Mouse (Mus musculus) erythroid progenitor cell, adult 5-6 weeks (primary cell): Measurements from ENCODE around the gene Krtdap. TPM values are rescaled to one million over a fixed set of nuclear protein-coding genes. Genes with fewer than 3 reads are reported as not detected.
"Not testable (repeated sequence)": the region's sequence is repeated elsewhere in the genome, so short reads cannot be mapped to it uniquely, and the experiment has no call there.

Source experiments
- ATAC-seq: replicated peaks from 2 replicates; pipeline ENCODE4 v1.8.0; 2016; ENCODE audit warnings: moderate number of reproducible peaks, mild to moderate bottlenecking, moderate TSS enrichment, inconsistent platforms; ENCODE audit not compliant: poor library complexity, low FRiP score, severe bottlenecking
- total RNA-seq, 2 experiments: library from RNA; stranded (forward) in 1 of 2; stranded (reverse) in 1 of 2; fragments of 150-400 nt in 1 of 2; fragments of 186-747, 209-891 nt in 1 of 2; gene quantifications; 2 replicates each; pipeline versions ENCODE4 v1.2.3 to v1.2.4; 2015 to 2017; ENCODE audit warnings: low replicate concordance in 2 of 2

Krtdap gene
- total RNA-seq, 2 experiments from 2014 or later = not detected

GRCm38 (mm10) chr7:30785154-30785553 is 2.5 kb upstream of the Krtdap start:
- no peak for ATAC-seq

GRCm38 (mm10) chr7:30785721-30786546 is 1.8 kb upstream of the Krtdap start:
- no peak for ATAC-seq

DNA sequence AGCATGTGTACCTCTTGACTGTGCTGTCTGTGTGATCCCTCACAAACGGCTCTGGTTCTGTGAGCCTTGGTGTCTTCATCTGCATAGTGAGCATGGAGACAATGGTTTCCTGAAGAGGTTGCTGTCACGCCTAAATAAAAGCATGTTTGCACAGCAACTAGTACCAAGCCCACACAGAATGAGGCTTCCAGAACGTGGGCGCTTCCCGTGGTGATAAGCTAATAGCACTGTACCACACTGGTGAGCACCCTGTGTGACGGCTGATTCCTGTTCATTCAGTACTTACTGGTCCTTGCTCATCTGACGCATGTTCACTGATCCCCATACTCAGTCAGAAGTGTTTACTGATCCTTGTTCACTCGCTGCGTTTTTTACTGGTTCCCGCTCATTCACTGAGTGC is 2.4 kb downstream of the Krtdap start:
- no peak for ATAC-seq

GRCm38 (mm10) chr7:30791921-30792320 is 4.2 kb downstream of the Krtdap start:
- ATAC-seq = no peak

DNA sequence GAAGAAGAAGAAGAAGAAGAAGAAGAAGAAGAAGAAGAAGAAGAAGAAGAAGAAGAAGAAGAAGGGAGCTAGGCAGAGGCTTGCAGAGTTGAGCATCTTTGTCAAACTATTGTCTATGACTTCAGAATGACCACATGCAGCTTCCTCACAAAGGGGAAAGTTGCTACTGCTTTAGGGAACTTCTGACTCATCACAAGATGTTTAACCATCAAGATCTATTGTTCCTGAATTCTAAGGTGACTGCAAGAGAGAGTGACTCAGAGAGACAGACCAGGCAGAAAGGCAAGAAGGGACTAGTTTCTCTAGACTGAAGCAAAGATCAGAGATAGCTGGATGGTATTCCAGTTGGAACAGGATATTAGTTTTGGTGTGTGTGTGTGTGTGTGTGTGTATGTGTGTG is 7.2 kb downstream of the Krtdap start:
- ATAC-seq = no peak

- no peak for ATAC-seq
Observed at GRCm38 (mm10) chr7:30796790-30797189, 9.1 kb downstream of the Krtdap start.

- no peak for ATAC-seq
Observed at GRCm38 (mm10) chr7:30800653-30801052, 13.0 kb downstream of the Krtdap start.

DNA sequence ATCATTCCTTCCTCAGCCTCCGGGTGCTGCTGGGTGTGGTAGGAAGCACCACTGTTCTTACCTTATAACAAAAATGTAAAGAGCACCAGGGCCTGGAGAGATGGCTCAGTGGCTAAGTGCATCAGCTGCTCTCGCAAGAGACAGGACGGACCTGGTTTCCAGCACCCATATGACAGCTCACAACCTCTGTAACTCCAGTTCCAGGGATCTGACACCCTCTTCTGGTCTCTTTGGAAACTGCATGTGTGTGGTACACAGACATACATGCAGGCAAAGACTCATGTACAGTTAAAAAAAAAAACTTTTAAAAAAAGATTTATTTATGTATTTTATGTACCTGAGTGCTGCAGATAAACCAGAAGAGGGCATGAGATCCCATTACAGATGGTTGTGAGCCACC is 15.6 kb downstream of the Krtdap start:
- ATAC-seq = no peak

GRCm38 (mm10) chr7:30804026-30804715 is 16.5 kb downstream of the Krtdap start:
- ATAC-seq = no peak

DNA sequence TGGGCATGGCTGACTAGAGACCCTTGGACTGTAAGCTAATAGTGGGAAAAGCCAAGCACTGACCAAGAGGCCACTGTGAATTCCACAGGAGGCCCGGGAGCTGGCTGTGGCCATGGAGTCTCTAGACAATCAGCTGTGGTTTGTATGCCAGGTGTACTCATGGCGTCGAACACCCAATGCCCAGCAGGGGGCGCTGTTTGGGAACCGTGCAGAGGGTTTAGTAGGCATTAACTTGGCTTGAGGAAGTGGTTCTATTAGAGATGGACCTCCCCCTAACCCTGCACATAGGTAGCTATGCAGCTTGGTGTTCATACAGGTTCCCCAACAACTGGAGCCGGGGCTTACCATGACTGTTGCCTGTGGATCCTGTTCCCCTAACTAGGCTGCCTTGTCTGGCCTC is 18.2 kb downstream of the Krtdap start:
- ATAC-seq = no peak

DNA sequence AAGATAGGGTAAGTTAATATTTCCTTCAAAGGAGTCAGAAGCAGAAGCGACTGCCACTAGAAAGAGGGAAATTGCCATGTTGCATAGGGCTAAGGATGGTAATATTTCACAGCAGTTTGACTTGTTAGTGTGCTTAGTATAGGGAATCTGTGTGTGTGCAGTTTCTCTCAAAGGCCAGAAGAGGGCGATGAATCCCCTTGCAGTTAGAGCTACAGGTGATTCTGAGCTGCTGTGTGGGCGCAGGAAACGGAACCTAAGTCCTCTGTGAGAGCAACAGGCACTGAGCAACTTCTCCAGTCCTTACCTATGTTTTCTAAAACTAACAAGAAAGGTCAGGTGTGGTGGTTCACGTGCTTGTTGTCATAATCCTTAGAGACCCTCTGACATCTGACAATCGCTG is 22.6 kb downstream of the Krtdap start:
- ATAC-seq = no peak

DNA sequence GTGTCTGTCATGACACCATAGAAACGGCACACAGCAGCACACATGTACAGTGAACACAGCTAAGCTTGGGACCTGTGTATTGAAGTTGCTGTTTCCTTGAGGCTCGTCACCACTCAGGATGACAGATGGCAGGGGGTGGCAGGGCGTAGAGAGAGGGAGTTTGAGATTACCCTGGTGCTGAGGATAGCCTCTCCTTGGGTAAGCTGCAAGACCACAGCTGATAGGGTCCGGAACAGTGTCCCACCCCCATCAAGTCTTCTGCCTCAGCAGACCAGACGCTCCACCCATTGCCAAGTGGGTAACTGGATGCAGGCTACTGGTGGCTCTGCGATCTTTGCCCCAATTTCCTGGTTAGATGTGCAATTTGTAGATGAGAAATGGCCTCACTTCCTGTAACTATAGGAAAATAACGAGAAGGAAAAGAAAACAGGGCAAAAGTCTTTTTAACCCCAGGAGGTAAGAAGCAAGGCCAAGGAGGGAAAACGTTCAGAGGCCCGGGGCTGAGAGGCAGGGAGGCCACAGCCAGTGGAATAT is 24.1 kb downstream of the Krtdap start:
- ATAC-seq = no peak

DNA sequence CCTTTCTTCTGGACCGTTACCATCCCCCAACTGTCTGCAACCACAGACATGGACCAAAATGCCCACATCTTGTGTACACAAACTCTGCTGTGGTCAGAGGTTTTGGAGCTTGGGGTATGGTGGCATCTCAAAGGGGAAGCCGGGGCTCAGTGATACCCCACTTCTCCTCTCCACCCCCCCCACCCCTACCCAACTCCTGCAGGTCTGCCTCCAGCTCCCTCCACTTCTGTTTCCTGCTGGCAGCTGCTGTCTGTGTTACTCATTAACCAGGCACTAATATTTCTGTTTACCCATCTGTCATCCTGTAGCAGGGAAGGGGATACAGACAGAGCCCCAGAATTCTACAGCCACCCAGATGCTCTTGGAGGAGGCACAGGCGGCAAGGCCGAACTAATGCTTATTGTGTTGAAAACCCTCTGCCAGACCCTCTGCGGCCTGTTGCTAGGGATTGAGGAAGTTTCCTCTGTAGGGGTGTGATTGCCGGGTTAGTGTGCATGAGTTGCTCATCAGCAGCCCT is 24.7 kb downstream of the Krtdap start:
- ATAC-seq = no peak

- no peak for ATAC-seq
Observed at GRCm38 (mm10) chr7:30820131-30820530, 32.4 kb downstream of the Krtdap start.

- no peak for ATAC-seq
Observed at GRCm38 (mm10) chr7:30820854-30821445, 33.3 kb downstream of the Krtdap start.

DNA sequence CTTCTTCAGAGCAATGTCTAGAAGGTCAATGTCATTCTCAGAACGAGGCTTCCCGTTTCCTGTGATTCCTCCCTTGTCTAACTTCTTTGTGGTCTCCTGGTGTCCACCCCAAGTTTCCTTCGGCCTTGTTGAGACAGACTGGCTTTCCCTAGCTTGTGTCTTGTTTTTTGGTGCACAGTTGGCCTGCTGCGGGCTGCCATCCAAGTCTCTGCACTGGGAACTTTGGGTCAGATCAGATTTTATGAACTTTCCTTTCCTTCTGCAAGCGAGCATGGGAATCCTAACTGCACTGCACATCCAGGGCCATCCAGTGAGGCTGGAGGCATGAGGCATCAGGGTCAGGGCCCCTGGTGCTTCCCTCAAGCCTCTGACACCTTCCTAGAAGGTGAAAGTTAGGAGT is 33.8 kb downstream of the Krtdap start:
- ATAC-seq = no peak

DNA sequence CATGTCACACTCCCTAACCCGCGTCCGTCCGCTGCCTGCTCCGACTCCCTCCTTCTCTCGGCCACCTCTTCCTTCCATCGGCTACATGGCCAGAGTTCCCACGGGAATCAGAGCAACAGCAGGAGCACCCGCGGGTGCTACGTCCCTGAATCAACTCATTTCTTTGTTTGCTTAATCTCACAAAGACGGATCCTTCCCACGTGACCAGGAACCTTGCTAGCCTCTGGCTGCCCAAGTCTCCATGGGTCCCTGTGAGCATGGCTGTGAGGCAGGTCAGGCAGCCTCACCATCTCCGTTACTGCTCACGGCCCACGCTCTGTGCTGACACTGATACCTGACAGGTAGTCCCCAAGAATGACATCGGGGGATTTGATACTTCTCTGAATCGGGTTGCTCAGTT is 36.0 kb downstream of the Krtdap start, which contains the start of gene Ffar2:
Gene Ffar2 (minus strand): TSS at position 101 of the 400 bp plus-strand sequence.
- ATAC-seq = no peak

GRCm38 (mm10) chr7:30824306-30824705 is 36.6 kb downstream of the Krtdap start:
- no peak for ATAC-seq

GRCm38 (mm10) chr7:30826660-30827059 is 39.0 kb downstream of the Krtdap start:
- no peak for ATAC-seq

- not testable (repeated sequence) for ATAC-seq
Observed at GRCm38 (mm10) chr7:30828871-30829270, 41.2 kb downstream of the Krtdap start.
